Mouse (Mus musculus) kidney, postnatal 0 days (tissue): ENCODE results near the gene Sdhc. TPM values are rescaled to one million over a fixed set of nuclear protein-coding genes. Genes with fewer than 3 reads are reported as not detected.
"Not testable (repeated sequence)": the region's sequence is repeated elsewhere in the genome, so short reads cannot be mapped to it uniquely, and the experiment has no call there.

Experiments
- ATAC-seq: fragments of 200-750 bp; cut with Nextera tagmentation; replicated peaks from 2 replicates; pipeline ENCODE4 v1.8.0; 2017; ENCODE audit warnings: low read depth, moderate number of reproducible peaks, moderate TSS enrichment, moderate library complexity; ENCODE audit not compliant: low FRiP score
- DNase-seq: peaks from one replicate; pipeline ENCODE4 v3.0.0-alpha.2; 2016; ENCODE audit warnings: low spot score
- H3K27ac ChIP-seq: fragments of 300-500 bp; sonication (generic); 2 replicates; pipeline ENCODE4 v1.5.1; 2014; ENCODE audit warnings: mild to moderate bottlenecking
- H3K27me3 ChIP-seq: fragments of 300-500 bp; sonication (generic); 2 replicates; pipeline ENCODE4 v1.6.1; 2014; ENCODE audit warnings: low read length, mixed read lengths; ENCODE audit not compliant: insufficient read depth
- H3K36me3 ChIP-seq: fragments of 300-500 bp; sonication (generic); 2 replicates; pipeline ENCODE4 v1.6.1; 2014; ENCODE audit warnings: low read length, mixed read lengths; ENCODE audit not compliant: insufficient read depth
- H3K4me1 ChIP-seq: fragments of 300-500 bp; sonication (generic); replicated peaks from 2 replicates; pipeline ENCODE4 v1.6.1; 2014; ENCODE audit warnings: antibody characterized with exemption, low read length, mixed read lengths; ENCODE audit not compliant: insufficient read depth
- H3K4me2 ChIP-seq: fragments of 300-500 bp; sonication (generic); 2 replicates; pipeline ENCODE4 v1.6.1; 2014; ENCODE audit warnings: mild to moderate bottlenecking, low read length, moderate library complexity, mixed read lengths
- H3K4me3 ChIP-seq: fragments of 300-500 bp; sonication (generic); replicated peaks from 2 replicates; pipeline ENCODE4 v1.5.1; 2014; ENCODE audit warnings: low read depth, low read length
- H3K9ac ChIP-seq: fragments of 300-500 bp; sonication (generic); 2 replicates; pipeline ENCODE4 v1.6.1; 2014; ENCODE audit warnings: low read depth, low read length
- H3K9me3 ChIP-seq: fragments of 300-500 bp; sonication (generic); replicated peaks from 2 replicates; pipeline ENCODE4 v1.6.1; 2016; ENCODE audit warnings: low read length, inconsistent platforms, mixed read lengths
- CTCF ChIP-seq: IDR thresholded peaks from 2 replicates; pipeline ENCODE4 v1.5.1; 2016; ENCODE audit warnings: antibody characterized with exemption, low read depth, mild to moderate bottlenecking, moderate library complexity
- WGBS: fragments of 180-500 bp; shearing (Covaris S2); extraction: QIAGEN DNeasy Blood & Tissue Kit; methylation state at CpG from one replicate; pipeline ENCODE4 v1.1.7; 2014; 5-methylcytosine and 5-hydroxymethylcytosine counted together
- polyA plus RNA-seq: library from polyadenylated mRNA; unstranded; fragments of >200 nt; fragmentation: Nextera tagmentation; extraction: Ambion mirVana; gene quantifications from 2 replicates; pipeline ENCODE4 v1.2.1, GENCODE M21; 2015

Gene Sdhc
- polyA plus RNA-seq, 1 experiment from 2014 or later: 381 TPM

DNA sequence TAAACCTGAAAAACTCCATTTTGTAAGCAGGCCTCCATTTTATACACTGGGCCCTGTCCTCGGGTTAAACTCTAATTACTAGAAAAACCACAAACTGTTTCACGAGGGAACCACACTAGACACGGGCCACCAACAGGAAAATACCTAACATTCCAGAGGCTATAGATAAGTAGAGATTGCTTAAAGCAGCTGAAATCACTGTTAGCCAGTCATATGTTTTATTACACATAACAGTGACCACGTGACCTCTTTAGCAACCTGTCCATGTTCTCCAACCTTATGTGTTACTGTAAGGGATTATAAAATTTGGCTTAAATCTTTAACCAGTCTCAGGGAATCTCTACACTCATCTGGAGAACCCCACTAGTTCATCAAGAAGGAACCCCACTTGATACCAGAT lies 56.0 kb downstream of the Sdhc start:
- 58% methylated on average over 4 of the region's 4 CpGs for whole genome bisulfite sequencing
- H3K27ac ChIP-seq: no peak overlapping the region
- no peaks in the 10 kb centered on the region for H3K27me3 ChIP-seq
- ATAC-seq (no peak), DNase-seq (no peak)
- TF ChIP-seq CTCF: no peak
- H3K4me2 ChIP-seq: no peak overlapping the region
- no peaks in the 10 kb centered on the region for H3K36me3 ChIP-seq
- no peaks in the 10 kb centered on the region for H3K9me3 ChIP-seq
- H3K9ac ChIP-seq: no peak overlapping the region
- H3K4me1 ChIP-seq: no peaks in the 10 kb centered on the region
- no peak overlapping the region for H3K4me3 ChIP-seq

DNA sequence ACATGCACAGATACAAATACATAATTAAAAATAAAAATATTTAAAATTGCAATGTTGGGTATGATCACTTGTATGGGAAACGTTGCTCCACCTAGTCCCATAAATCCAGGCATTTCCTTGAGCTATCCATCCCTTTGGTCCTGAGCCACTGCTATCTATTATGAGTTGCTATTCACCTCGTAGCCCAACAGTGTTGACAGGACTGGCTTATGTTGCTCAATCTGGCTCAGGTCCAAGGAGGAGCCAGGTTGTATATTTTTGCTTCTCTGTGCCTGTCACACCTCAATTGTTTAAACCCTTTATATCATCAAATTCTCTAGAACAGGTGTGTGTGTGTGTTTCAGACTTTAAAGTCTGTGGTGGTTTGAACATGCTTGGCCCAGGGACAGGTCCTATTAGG lies 59.6 kb downstream of the Sdhc start:
- Histone ChIP-seq H3K36me3 (no peaks in the 10 kb centered on the region), H3K4me1 (no peaks in the 10 kb centered on the region), H3K4me2 (no peak overlapping the region), H3K4me3 (no peak overlapping the region), H3K27me3 (0 out of 2 replicates have a peak, but pooled peaks cover 6% of the 10 kb centered on the region), H3K9me3 (no peaks in the 10 kb centered on the region), H3K9ac (no peak overlapping the region), H3K27ac (no peak overlapping the region)
- WGBS: 57% methylated on average over 2 of the region's 2 CpGs
- no peak for ATAC-seq
- no peak for DNase-seq
- TF ChIP-seq CTCF: no peak

DNA sequence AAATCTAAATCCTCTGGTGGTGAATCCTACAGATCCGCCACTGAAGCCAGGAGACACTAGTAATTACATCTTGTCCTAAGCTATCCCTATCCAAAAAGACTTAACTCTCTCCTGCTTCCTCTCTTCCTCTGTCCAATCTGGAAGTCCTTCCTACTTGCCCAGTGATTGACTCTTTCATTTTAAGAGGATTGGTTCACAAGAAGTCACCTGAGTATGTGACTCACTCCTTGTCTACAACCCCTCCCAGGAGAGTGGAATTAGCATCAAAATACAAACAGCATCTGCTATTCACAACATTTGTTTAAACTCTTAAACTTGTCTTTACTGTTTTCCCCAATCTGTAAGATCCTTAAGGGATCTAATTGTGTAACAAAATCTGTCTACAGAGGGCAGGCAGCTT lies 60.5 kb downstream of the Sdhc start:
- no peaks in the 10 kb centered on the region for H3K36me3 ChIP-seq
- 0 out of 2 replicates have a peak, but pooled peaks cover 6% of the 10 kb centered on the region for H3K27me3 ChIP-seq
- no peaks in the 10 kb centered on the region for H3K9me3 ChIP-seq
- no peak for TF ChIP-seq CTCF
- DNase-seq (no peak), ATAC-seq (no peak)
- H3K27ac ChIP-seq: no peak overlapping the region
- no peaks in the 10 kb centered on the region for H3K4me1 ChIP-seq
- H3K4me2 ChIP-seq: no peak overlapping the region
- H3K4me3 ChIP-seq: no peak overlapping the region
- no peak overlapping the region for H3K9ac ChIP-seq
- WGBS: 89% methylated on average over 1 of the region's 1 CpGs

DNA sequence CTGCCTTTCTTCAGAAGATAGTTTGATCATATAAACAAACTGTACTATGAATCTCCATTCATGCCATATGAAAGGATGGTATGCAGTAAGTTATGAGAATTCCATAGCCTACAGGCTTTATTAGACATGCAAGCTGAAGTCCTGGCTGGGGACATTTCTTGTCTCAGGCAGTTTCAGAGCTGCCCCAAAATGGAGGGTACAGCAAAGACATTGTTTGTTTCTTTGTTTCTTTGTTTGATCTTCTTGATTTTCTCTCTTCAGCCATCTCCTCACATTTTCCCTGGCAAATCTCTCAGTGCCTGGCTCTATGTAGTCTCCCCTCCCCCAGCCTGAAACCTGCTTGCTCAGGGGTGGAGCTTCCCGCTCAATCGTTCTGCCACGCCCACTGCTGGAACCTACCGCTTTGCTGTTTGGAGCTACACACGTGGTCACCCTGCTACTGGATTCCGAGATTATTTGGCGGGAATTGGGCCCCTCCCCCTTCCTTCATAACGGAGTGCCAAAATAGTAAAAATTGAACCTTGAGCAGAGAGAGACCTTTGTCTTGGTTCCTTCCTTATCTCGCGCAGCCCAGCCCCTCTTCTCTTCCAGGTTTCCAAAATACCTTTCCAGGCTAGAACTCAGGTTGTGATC lies 62.0 kb downstream of the Sdhc start:
- H3K4me1 ChIP-seq, H3K27ac ChIP-seq, H3K4me3 ChIP-seq, H3K9ac ChIP-seq, DNase-seq, ATAC-seq, H3K9me3 ChIP-seq, H3K4me2 ChIP-seq, H3K36me3 ChIP-seq, H3K27me3 ChIP-seq: not testable (repeated sequence)
- 4% methylated on average over 10 of the region's 10 CpGs for WGBS

DNA sequence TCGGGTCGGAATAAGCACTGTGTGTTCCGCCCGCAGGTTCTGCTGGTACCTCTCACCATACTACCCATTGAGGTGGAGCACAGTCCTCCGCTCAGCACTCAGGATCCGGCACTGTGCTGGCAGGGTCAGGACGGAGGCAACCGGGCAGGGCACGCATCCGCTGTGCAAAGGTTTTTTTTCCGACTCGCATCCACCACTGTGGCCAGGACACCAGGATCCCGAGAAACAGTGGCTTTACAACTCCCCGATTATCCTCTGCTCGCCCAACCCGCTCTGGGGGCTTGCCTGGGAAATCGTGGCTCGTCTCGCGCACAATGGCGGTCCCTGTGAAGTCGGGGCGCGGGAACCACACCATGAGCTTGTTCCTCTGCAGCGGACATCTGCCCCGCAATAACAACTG lies 64.7 kb downstream of the Sdhc start:
- peak overlapping the region; percentile 61 for H3K4me2 ChIP-seq
- DNase-seq: no peak
- no peak for ATAC-seq
- no peaks in the 10 kb centered on the region for H3K36me3 ChIP-seq
- H3K9ac ChIP-seq: peak overlapping the region; percentile 54
- H3K27ac ChIP-seq: no peak overlapping the region
- peak overlapping the region; percentile 38 for H3K4me3 ChIP-seq
- TF ChIP-seq CTCF: no peak
- 1% methylated on average over 24 of the region's 26 CpGs for WGBS
- H3K4me1 ChIP-seq: no peaks in the 10 kb centered on the region
- no peaks in the 10 kb centered on the region for H3K9me3 ChIP-seq
- 0 out of 2 replicates have a peak, but pooled peaks cover 6% of the 10 kb centered on the region for H3K27me3 ChIP-seq

DNA sequence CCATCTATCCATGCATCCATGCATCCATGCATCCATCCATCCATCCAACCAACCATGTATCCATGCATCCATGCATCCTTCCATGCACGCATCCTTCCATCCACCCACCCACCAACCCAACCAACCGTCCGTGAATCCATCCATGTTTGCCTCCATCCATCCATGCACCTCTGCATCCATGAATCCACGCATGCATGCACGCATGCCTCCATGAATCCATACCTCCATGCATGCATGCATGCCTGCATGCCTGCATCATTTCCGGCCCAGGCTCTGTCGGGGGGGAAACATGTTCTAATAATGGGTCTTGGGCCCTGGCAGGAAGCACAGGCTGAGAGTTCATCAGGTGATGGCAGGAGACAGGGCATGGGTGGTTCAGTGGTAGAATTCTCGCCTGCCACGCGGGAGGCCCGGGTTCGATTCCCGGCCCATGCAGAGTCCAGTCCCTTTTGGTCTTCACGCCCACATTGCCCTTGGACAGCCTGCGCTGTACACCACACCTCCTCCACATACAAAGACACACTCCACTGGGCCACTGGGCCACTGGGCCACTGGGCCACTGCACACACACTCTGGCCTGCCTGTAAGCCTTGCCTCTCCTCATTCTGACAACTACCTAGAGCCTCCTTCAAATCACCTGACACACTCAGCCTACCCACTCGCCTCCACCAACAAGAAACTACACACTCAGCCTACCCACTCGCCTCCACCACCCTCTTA lies 68.7 kb downstream of the Sdhc start:
- DNase-seq, H3K4me1 ChIP-seq, H3K4me3 ChIP-seq, H3K36me3 ChIP-seq, H3K9me3 ChIP-seq, H3K27ac ChIP-seq, H3K4me2 ChIP-seq, H3K9ac ChIP-seq: not testable (repeated sequence)
- ATAC-seq: peak; percentile 19
- WGBS: 38% methylated on average over 9 of the region's 17 CpGs
- 0 out of 2 replicates have a peak, but pooled peaks cover 12% of the 10 kb centered on the region for H3K27me3 ChIP-seq

DNA sequence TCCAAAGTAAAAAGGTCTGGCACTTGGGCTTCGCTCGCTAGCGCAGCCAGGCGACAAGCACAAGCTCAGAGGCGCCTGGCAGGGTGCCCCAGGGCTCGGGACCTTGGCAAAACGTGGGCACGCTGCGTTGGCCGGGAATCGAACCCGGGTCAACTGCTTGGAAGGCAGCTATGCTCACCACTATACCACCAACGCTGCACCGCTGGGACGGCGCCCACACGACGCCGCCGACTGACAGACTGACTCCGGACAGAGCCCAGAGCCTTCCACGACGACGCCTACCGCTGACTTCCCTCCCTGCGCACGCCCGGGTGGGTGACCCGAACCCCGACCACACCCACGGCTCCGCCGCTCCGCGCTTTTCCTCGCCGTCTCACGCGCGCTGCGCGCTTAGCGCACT lies 70.6 kb downstream of the Sdhc start:
- not testable (repeated sequence) for H3K9me3 ChIP-seq, H3K4me2 ChIP-seq, H3K36me3 ChIP-seq, DNase-seq, H3K4me3 ChIP-seq, H3K9ac ChIP-seq, H3K27me3 ChIP-seq, H3K4me1 ChIP-seq, H3K27ac ChIP-seq
- no CpG with 5 or more reads among the region's 43 CpGs for WGBS
- peak; percentile 30 for ATAC-seq

DNA sequence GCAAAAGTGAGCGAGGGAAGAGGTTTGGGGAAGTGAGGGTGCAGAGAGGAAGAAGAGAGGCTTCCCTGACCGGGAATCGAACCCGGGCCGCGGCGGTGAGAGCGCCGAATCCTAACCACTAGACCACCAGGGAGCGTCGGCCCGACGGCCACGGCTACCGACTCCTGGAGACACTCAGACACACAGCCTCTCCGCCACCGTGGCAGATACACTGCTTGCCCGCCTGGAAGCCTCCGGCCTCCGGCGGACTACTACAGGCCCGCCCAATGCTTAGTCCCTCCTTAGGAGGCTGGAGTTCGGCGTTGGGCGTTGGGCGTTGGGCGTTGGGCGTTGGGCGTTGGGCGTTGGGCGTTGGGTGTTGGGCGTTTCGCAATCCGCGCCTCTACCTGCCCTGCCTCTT lies 71.1 kb downstream of the Sdhc start:
- not testable (repeated sequence) for H3K27ac ChIP-seq, DNase-seq, H3K27me3 ChIP-seq, H3K9ac ChIP-seq, H3K4me1 ChIP-seq, H3K36me3 ChIP-seq, H3K9me3 ChIP-seq, H3K4me3 ChIP-seq, H3K4me2 ChIP-seq
- peak; percentile 60 for ATAC-seq
- 0% methylated on average over 1 of the region's 35 CpGs for WGBS

DNA sequence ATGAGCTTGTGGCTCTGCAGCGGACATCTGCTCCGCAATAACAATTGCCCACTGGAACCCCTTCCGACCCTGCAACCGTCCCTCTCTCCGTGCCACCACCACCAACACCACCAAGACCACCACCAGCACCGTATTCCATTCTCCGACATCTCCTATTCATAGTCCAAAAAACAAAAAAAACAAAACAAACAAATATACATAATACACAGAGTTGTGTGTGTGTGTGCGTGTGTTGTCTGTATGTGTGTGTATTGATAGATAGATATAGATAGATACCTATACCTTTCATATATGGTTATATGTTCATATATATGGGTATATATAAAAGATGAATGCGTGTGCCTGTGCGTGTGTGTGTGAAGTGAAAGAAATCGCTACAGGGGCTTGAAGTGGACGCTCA lies 72.0 kb downstream of the Sdhc start:
- H3K9me3 ChIP-seq, H3K9ac ChIP-seq, DNase-seq, H3K27ac ChIP-seq, H3K4me3 ChIP-seq, H3K4me1 ChIP-seq, H3K36me3 ChIP-seq, ATAC-seq: not testable (repeated sequence)
- 0 out of 2 replicates have a peak overlapping the region, but pooled peaks have one; percentile 12 for H3K4me2 ChIP-seq
- WGBS: 22% methylated on average over 11 of the region's 12 CpGs
- H3K27me3 ChIP-seq: peaks cover 12% of the 10 kb centered on the region; the same call in 1 of the 2 replicates
